Mouse (Mus musculus) ovary, adult 18-20 months (tissue): ENCODE results near the gene Rapgef4.

ENCODE experiments used
- DNase-seq: peaks from one replicate; pipeline ENCODE4 v3.0.0; 2022; ENCODE audit warnings: low spot score, mixed read lengths

Gene Rapgef4

GRCm38 (mm10) chr2:71980771-71981342 is at the start of gene Rapgef4:
Gene Rapgef4 (plus strand): TSS chr2:71981240.
- no peak for DNase-seq

GRCm38 (mm10) chr2:71934046-71934445 is 47.0 kb upstream of the Rapgef4 start:
- DNase-seq, result no peak

GRCm38 (mm10) chr2:71936711-71937110 is 44.3 kb upstream of the Rapgef4 start:
- DNase-seq, result no peak

DNA sequence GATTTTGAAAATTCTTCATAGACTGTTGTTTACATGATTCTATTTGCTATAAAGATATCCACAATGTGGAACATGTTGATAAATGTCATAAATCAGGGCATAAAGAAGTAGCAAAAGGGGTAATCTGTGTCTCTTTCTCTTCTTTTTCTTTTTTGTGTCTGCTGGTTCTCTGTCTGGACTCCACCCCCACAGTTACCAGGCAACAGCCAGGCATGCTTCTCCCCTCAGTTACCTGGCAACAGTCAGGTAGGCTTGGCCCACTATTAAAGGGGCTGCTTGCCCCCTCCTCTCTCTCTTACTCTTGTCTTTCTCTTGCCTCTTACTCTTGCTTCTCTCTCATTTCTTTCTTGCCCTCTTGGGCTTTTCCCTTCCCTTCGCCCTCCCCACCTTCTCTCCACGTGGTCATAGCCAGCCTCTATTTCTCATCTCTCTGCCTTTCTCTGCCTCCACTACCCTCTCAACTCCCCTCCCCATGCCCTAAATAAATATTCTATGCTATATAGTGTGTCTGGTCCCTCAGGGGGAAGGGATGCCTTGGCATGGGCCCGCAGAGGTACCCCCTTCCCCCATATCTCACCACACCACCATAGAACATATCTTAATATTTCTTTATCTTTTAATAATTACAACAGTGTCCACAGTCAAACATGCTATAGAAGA is 43.3 kb upstream of the Rapgef4 start:
- DNase-seq, result no peak

DNA sequence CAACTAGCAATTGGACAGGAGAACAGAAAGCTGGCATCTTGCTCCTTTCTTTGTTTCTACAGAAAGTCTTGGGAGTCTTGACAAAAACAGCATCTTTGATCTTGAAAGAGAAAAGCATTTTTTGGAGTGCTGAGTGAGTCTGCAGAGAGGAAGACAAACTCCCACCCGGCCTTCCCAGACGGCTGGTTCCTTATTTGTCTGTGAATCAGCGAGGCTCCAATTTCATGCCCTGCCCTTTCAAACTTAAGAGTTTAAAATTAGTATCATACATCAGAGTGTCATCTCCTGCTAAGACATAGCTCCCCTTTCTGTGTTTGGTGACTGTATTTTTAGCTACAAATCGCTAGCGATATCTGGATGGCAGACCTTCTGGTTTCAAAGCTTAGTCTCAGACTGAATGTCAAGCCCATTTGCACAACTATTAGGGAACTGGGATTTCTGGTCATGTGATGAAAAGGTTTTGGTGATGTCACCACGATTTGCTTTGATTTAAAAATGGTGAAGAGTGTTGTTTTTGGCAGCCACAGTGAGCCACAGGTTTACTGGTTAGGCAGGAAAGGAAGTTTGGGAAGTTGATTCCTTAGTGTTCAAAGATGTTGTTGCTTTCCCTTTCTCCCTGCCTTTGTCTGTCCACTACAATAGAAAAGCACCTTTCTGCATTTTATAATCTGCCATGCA is 42.2 kb upstream of the Rapgef4 start:
- no peak for DNase-seq

DNA sequence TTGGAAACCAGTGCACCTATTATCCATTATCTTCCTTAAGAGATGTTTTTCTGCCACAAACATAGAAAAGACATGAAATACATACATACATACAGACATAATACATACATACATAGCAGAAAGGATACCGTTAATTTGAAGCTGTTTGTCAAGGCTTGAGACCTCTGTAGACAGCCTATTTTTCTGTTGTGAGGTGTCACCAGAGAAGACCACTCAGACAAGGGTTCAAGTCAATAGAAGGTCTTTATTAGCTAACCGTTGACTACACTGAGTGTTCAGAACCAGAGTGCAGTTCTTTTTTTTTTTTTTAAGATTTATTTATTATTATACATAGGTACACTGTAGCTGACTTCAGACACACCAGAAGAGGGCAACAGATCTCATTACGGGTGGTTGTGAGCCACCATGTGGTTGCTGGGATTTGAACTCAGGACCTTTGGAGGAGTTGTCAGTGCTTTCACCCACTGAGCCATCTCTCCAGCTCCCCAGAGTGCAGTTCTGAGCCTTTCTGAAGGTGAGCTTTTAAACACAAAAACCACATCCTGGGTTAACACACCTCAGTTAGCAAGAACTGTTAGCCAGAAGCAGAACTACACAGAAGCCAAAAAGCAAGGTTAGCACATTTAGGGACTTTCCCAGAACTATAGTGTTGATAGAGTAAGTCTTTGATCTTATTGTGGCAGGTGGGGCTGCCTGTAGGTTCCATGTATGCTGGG is 39.9 kb upstream of the Rapgef4 start:
- DNase-seq, result no peak

- no peak for DNase-seq
Observed at GRCm38 (mm10) chr2:71941721-71942087, 39.3 kb upstream of the Rapgef4 start.

DNA sequence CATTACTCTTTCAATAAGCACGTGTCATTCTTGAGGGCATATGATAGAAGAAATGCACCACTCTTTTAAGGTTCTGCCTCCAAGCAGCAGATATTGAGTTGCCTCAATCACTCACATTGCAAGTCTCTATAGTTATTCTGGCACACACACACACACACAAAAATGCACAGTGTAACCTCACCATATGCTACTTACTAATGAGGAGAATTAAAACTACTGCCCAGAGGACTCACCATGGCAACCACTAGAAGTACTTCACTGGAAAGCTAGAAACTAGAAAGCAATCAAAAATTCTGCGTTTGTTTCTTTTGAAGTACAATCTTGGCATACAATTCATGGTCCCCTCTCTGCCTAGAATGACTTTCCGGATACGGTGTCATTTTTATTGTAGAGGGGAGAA is 29.8 kb upstream of the Rapgef4 start:
- DNase-seq, result no peak

GRCm38 (mm10) chr2:71955637-71956036 is 25.4 kb upstream of the Rapgef4 start:
- DNase-seq, result peak; percentile 8

GRCm38 (mm10) chr2:71956463-71956862 is 24.6 kb upstream of the Rapgef4 start:
- DNase-seq, result peak; percentile 50

DNA sequence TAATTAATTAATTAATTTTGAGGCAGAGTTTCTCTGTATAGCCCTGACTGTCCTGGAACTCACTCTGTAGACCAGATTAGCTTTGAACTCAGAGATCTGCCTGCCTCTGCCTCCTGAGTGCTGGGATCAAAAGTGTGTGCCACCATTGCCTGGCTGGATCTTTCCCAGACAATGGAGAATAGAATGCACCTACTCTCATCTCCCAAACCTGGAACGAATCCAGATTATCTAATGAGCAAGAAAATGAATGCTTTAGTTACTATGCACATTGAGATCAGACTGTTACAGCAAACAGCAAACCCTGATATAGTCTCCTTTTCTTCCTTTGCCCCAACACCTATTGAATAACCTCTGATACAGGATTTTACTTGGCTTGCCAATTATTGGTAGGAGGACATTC is 23.1 kb upstream of the Rapgef4 start:
- no peak for DNase-seq

DNA sequence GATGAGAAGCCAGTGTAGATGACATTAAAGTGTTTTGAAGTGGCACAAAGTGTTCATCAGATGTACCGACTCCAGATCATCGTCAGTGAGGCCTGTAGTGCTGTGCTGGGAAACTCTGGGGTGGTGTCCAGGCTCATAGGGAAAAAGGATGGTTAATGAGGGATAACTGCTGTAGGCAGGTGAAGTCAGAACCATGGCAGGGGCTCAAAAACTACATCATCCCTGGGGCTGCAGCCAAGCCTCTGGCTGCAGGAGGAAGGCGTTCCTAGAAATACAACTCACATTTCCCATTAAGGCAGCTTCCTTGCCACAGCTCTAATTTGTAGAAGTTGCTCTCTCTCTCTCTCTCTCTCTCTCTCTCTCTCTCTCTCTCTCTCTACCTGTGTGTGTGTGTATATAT is 22.6 kb upstream of the Rapgef4 start:
- peak; percentile 38 for DNase-seq

DNA sequence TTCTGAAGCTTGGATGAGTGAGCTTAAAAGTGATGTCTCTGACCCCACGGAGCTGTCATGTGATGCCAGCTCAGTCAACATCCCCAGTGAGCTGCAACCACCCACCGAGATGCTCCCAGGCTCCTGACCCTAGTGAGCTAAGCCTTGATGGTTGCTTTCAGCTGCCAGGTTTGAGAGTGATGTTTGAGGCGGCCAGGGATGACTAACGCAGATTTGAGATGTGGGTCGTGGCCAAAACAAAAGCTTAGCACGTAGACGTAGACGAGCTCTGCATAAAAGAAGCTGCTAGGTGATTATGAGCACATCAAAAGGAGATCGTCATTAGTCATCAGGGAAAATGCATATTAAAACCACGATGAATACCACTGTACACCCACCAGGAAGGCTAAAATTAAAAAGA is 16.8 kb upstream of the Rapgef4 start:
- no peak for DNase-seq

- DNase-seq, result no peak
Observed at GRCm38 (mm10) chr2:71965476-71965875, 15.6 kb upstream of the Rapgef4 start.

DNA sequence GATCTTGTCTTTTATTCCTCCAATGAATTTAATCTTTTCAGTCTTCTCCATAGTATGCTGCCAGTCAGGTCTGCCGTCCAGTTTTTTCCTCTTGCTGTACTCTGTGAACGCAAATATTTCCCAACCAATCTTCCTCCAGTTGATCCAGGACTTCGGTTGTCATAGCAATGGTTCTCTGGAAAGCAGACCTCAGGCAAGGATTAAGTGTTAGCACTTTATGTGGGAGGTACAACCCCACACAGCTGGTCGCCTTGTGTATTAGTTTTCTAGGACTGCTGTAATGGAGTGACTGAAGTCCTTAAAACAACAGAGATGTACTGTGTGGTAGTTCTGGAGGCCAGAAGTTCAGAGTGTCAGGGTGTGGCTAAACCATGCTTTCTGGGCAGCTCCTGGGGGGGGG is 14.3 kb upstream of the Rapgef4 start:
- DNase-seq, result no peak

DNA sequence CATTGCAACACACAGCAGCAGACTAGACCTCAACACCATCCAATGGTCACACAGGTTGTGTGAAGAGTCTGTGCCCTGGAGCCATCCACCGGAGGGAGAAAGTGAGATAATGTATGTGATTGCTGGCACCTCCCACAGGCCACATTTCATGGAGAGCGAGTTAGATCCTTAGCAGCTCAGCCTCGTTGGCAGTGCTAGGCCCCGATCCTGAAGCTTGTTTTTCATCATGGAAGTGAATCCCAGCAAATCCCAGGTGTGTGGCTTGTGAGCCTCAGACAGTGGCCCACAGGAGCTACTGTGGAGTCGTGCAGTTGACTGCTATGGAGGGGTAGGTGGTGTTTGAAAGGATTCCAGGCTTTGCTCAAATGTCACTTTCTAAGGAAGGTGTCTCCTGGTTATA is 13.2 kb upstream of the Rapgef4 start:
- DNase-seq, result no peak

- no peak for DNase-seq
Observed at GRCm38 (mm10) chr2:71973646-71974045, 7.4 kb upstream of the Rapgef4 start.

- DNase-seq, result no peak
Observed at GRCm38 (mm10) chr2:71974143-71974846, 6.7 kb upstream of the Rapgef4 start.

- no peak for DNase-seq
Observed at GRCm38 (mm10) chr2:71979981-71980380, 1.1 kb upstream of the Rapgef4 start.

GRCm38 (mm10) chr2:71981343-71981851 is 357 bp downstream of the Rapgef4 start:
- no peak for DNase-seq

GRCm38 (mm10) chr2:71981896-71982295 is 856 bp downstream of the Rapgef4 start:
- no peak for DNase-seq
